Mouse (Mus musculus): ENCODE results near the gene Mmp15. TPM values are rescaled to one million over a fixed set of nuclear protein-coding genes. Genes with fewer than 3 reads are reported as not detected.

Mmp15 gene
- polyA plus RNA-seq, 1 experiment = 28.7 TPM

GRCm38 (mm10) chr8:95387936-95388335 lies 35.9 kb downstream of the Mmp15 start:
- no peak for TF ChIP-seq POLR2A (IDR thresholded peaks at IDR 0.05; ENCODE audit: low read depth, low read length)
- no peak for TF ChIP-seq CTCF (IDR thresholded peaks at IDR 0.05; ENCODE audit: extremely low read depth, insufficient read length, insufficient replicate concordance, low read depth, low read length)
- no peak overlapping the region for H3K27ac ChIP-seq (ENCODE audit: insufficient read depth, low read depth, low read length)
- no peaks in the 10 kb centered on the region for H3K4me1 ChIP-seq (ENCODE audit: control insufficient read depth, insufficient read depth, insufficient read length, low read length)
- H3K4me3 ChIP-seq (ENCODE audit: low read depth, low read length) = no peak overlapping the region
- 79% methylated on average over 7 of the region's 7 CpGs for WGBS
- no peaks in the 10 kb centered on the region for H3K27me3 ChIP-seq (ENCODE audit: control insufficient read depth, insufficient read depth, low read length)
- no peaks in the 10 kb centered on the region for H3K36me3 ChIP-seq (ENCODE audit: control insufficient read depth, insufficient read depth, low read length)

DNA sequence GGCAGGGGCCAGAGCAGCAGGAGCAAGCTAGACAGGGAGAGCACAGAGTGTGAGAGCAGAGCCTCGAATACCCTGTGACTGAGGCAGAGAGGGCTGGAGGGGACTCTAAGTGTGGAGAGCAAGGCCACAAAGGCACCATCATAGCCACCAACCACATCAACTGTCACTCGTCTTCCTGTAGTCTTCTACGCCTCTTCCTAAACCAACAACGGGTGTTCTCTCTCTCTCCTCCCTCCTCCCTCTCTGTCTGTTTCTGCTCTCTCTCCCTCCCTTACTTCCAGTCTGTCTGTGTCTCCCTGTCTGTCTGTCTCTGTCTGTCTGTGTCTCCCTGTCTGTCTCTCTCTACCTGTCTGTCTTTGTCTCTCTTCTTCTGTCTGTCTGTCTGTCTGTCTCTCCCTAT lies 38.2 kb downstream of the Mmp15 start:
- no peak overlapping the region for H3K4me3 ChIP-seq (ENCODE audit: low read depth, low read length)
- WGBS = 54% methylated on average over 4 of the region's 4 CpGs
- TF ChIP-seq POLR2A (IDR thresholded peaks at IDR 0.05; ENCODE audit: low read depth, low read length) (no peak), CTCF (IDR thresholded peaks at IDR 0.05; ENCODE audit: extremely low read depth, insufficient read length, insufficient replicate concordance, low read depth, low read length) (no peak)
- H3K27ac ChIP-seq (ENCODE audit: insufficient read depth, low read depth, low read length) = no peak overlapping the region
- H3K27me3 ChIP-seq (ENCODE audit: control insufficient read depth, insufficient read depth, low read length) = no peaks in the 10 kb centered on the region
- H3K36me3 ChIP-seq (ENCODE audit: control insufficient read depth, insufficient read depth, low read length) = no peaks in the 10 kb centered on the region
- no peaks in the 10 kb centered on the region for H3K4me1 ChIP-seq (ENCODE audit: control insufficient read depth, insufficient read depth, insufficient read length, low read length)

DNA sequence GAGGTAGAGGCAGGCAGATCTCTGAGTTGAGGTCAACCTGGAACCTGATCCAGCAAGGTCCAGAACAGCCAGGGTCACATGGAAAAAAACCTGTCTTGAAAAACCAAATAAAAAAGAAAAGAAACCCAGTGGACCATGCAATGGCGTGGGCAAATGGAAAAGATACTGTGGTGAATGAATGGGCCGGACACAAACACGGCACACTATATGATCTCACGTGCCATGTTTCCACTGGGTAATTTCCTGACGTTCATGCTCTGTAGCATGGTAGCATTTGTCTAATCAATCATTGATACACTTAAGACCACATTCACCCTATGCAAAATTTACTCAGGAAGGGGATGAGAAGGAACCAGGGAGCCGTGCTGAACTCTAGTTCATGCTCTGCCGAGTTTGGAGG lies 39.0 kb downstream of the Mmp15 start:
- no peaks in the 10 kb centered on the region for H3K27me3 ChIP-seq (ENCODE audit: control insufficient read depth, insufficient read depth, low read length)
- H3K4me1 ChIP-seq (ENCODE audit: control insufficient read depth, insufficient read depth, insufficient read length, low read length) = no peaks in the 10 kb centered on the region
- TF ChIP-seq POLR2A (IDR thresholded peaks at IDR 0.05; ENCODE audit: low read depth, low read length) = no peak
- no peak for TF ChIP-seq CTCF (IDR thresholded peaks at IDR 0.05; ENCODE audit: extremely low read depth, insufficient read length, insufficient replicate concordance, low read depth, low read length)
- H3K36me3 ChIP-seq (ENCODE audit: control insufficient read depth, insufficient read depth, low read length) = no peaks in the 10 kb centered on the region
- H3K4me3 ChIP-seq (ENCODE audit: low read depth, low read length) = no peak overlapping the region
- H3K27ac ChIP-seq (ENCODE audit: insufficient read depth, low read depth, low read length) = no peak overlapping the region
- WGBS = 80% methylated on average over 7 of the region's 7 CpGs

- 84% methylated on average over 5 of the region's 5 CpGs for WGBS
- Histone ChIP-seq H3K27me3 (ENCODE audit: control insufficient read depth, insufficient read depth, low read length) (no peaks in the 10 kb centered on the region), H3K4me1 (ENCODE audit: control insufficient read depth, insufficient read depth, insufficient read length, low read length) (no peaks in the 10 kb centered on the region), H3K27ac (ENCODE audit: insufficient read depth, low read depth, low read length) (no peak overlapping the region), H3K4me3 (ENCODE audit: low read depth, low read length) (no peak overlapping the region), H3K36me3 (ENCODE audit: control insufficient read depth, insufficient read depth, low read length) (no peaks in the 10 kb centered on the region)
- TF ChIP-seq CTCF (IDR thresholded peaks at IDR 0.05; ENCODE audit: extremely low read depth, insufficient read length, insufficient replicate concordance, low read depth, low read length) (no peak), POLR2A (IDR thresholded peaks at IDR 0.05; ENCODE audit: low read depth, low read length) (no peak)
These were observed 40.5 kb downstream of the Mmp15 start for GRCm38 (mm10) chr8:95392604-95393003.

- Histone ChIP-seq H3K4me1 (ENCODE audit: control insufficient read depth, insufficient read depth, insufficient read length, low read length) (no peaks in the 10 kb centered on the region), H3K36me3 (ENCODE audit: control insufficient read depth, insufficient read depth, low read length) (no peaks in the 10 kb centered on the region), H3K27ac (ENCODE audit: insufficient read depth, low read depth, low read length) (no peak overlapping the region), H3K27me3 (ENCODE audit: control insufficient read depth, insufficient read depth, low read length) (no peaks in the 10 kb centered on the region), H3K4me3 (ENCODE audit: low read depth, low read length) (no peak overlapping the region)
- TF ChIP-seq POLR2A (IDR thresholded peaks at IDR 0.05; ENCODE audit: low read depth, low read length) (no peak), CTCF (IDR thresholded peaks at IDR 0.05; ENCODE audit: extremely low read depth, insufficient read length, insufficient replicate concordance, low read depth, low read length) (no peak)
- 62% methylated on average over 8 of the region's 8 CpGs for WGBS
These were observed 43.3 kb downstream of the Mmp15 start for GRCm38 (mm10) chr8:95395186-95395918.

DNA sequence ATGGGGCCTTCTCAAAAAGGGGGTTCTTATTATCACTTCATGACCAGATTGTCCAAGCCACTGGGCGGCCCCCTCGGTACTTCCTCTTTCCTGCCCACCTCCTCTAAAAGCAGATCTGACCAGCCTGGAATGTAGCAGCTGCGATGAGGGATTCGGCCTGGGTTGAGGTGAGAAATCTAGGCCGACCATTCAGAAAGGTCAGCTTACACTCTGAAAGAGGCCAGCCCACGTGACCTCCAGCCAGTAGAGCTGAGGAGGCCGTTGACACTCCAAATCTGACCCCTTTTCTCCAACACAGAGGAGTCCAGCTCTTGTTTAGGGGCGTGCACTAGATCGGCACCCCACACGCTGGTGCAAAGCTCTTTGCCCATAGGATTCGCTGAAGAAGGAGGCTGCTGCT lies 44.7 kb downstream of the Mmp15 start:
- Histone ChIP-seq H3K27ac (ENCODE audit: insufficient read depth, low read depth, low read length) (no peak overlapping the region), H3K4me3 (ENCODE audit: low read depth, low read length) (no peak overlapping the region), H3K36me3 (ENCODE audit: control insufficient read depth, insufficient read depth, low read length) (no peaks in the 10 kb centered on the region), H3K4me1 (ENCODE audit: control insufficient read depth, insufficient read depth, insufficient read length, low read length) (no peaks in the 10 kb centered on the region), H3K27me3 (ENCODE audit: control insufficient read depth, insufficient read depth, low read length) (no peaks in the 10 kb centered on the region)
- WGBS = 77% methylated on average over 11 of the region's 11 CpGs
- TF ChIP-seq CTCF (IDR thresholded peaks at IDR 0.05; ENCODE audit: extremely low read depth, insufficient read length, insufficient replicate concordance, low read depth, low read length) = no peak
- no peak for TF ChIP-seq POLR2A (IDR thresholded peaks at IDR 0.05; ENCODE audit: low read depth, low read length)

GRCm38 (mm10) chr8:95397201-95397600 lies 45.1 kb downstream of the Mmp15 start:
- no peak overlapping the region for H3K4me3 ChIP-seq (ENCODE audit: low read depth, low read length)
- 45% methylated on average over 5 of the region's 5 CpGs for WGBS
- no peaks in the 10 kb centered on the region for H3K36me3 ChIP-seq (ENCODE audit: control insufficient read depth, insufficient read depth, low read length)
- TF ChIP-seq POLR2A (IDR thresholded peaks at IDR 0.05; ENCODE audit: low read depth, low read length) = no peak
- no peak for TF ChIP-seq CTCF (IDR thresholded peaks at IDR 0.05; ENCODE audit: extremely low read depth, insufficient read length, insufficient replicate concordance, low read depth, low read length)
- H3K4me1 ChIP-seq (ENCODE audit: control insufficient read depth, insufficient read depth, insufficient read length, low read length) = no peaks in the 10 kb centered on the region
- no peaks in the 10 kb centered on the region for H3K27me3 ChIP-seq (ENCODE audit: control insufficient read depth, insufficient read depth, low read length)
- H3K27ac ChIP-seq (ENCODE audit: insufficient read depth, low read depth, low read length) = no peak overlapping the region

Measured in small intestine, adult 2 months (tissue).